Mouse (Mus musculus) heart, adult 2 months (tissue): ENCODE measurements around the gene Ubn2. TPM values are rescaled to one million over a fixed set of nuclear protein-coding genes. Genes with fewer than 3 reads are reported as not detected.
A peak's percentile ranks its signal among the peaks of the same experiment; 100 is the strongest.
"Not testable (repeated sequence)": the region's sequence is repeated elsewhere in the genome, so short reads cannot be mapped to it uniquely, and the experiment has no call there.

Experiments
- DNase-seq, 2 experiments: peaks; one replicate each; pipeline ENCODE4 v3.0.0; 2021
- H3K27ac ChIP-seq: fragments of 200-600 bp; 2 replicates; pipeline ENCODE4 v1.8.1; 2022
- H3K27me3 ChIP-seq: fragments of 200-500 bp; 2 replicates; pipeline ENCODE4 v1.6.1; 2012; ENCODE audit warnings: mild to moderate bottlenecking, low read length, inconsistent platforms, mixed read lengths; ENCODE audit not compliant: control insufficient read depth, insufficient read depth
- H3K36me3 ChIP-seq: fragments of 200-500 bp; 2 replicates; pipeline ENCODE4 v1.6.1; 2012; ENCODE audit warnings: low read length, inconsistent platforms; ENCODE audit not compliant: control insufficient read depth, insufficient read depth
- H3K4me1 ChIP-seq: fragments of 200-500 bp; 2 replicates; pipeline ENCODE4 v1.6.1; 2011; ENCODE audit warnings: low read length; ENCODE audit not compliant: control insufficient read depth, insufficient read depth
- H3K4me3 ChIP-seq: fragments of 200-600 bp; 2 replicates; pipeline ENCODE4 v1.8.1; 2022
- H3K79me2 ChIP-seq: fragments of 200-500 bp; replicated peaks from 2 replicates; pipeline ENCODE4 v1.6.1; 2012; ENCODE audit warnings: mild to moderate bottlenecking, inconsistent platforms, low read length, moderate library complexity, mixed read lengths; ENCODE audit not compliant: control insufficient read depth, insufficient read depth
- H3K9ac ChIP-seq: fragments of 200-500 bp; 2 replicates; pipeline ENCODE4 v1.6.1; 2012; ENCODE audit warnings: low read depth, mild to moderate bottlenecking, control low read depth, inconsistent platforms, low read length, mixed read lengths
- CTCF ChIP-seq: fragments of 200-600 bp; IDR thresholded peaks from 2 replicates; pipeline ENCODE4 v1.8.1; 2022; ENCODE audit warnings: antibody characterized with exemption, mild to moderate bottlenecking, moderate library complexity
- EP300 ChIP-seq: fragments of 200-500 bp; IDR thresholded peaks from 2 replicates; pipeline ENCODE4 v1.6.1; 2011; ENCODE audit warnings: low read depth, low read length, control low read depth; ENCODE audit not compliant: insufficient read depth
- POLR2A ChIP-seq: fragments of 200-500 bp; IDR thresholded peaks from 2 replicates; pipeline ENCODE4 v1.6.1; 2011; ENCODE audit warnings: mild to moderate bottlenecking, low read depth, low read length, control low read depth; ENCODE audit not compliant: insufficient read depth
- WGBS: fragments of 180-500 bp; shearing (Covaris S2); methylation state at CpG from one replicate; pipeline ENCODE4 v1.1.7; 2018; 5-methylcytosine and 5-hydroxymethylcytosine counted together
- intact Hi-C: fragments of 180-260 bp; cut with DNase I; formaldehyde crosslinking; loops from one replicate; pipeline ENCODE4 v1.15.1; 2025
- polyA plus RNA-seq: library from polyadenylated mRNA; depleted of rRNA; stranded (reverse); fragments of >200 nt; gene quantifications from 2 replicates; pipeline ENCODE4 v1.2.3, GENCODE M21; 2012
- total RNA-seq, 2 experiments: library from RNA; stranded (reverse); gene quantifications; 2 replicates each; pipeline ENCODE4 v1.2.3; 2021

Ubn2 gene
- total and polyA plus RNA-seq, 3 experiments: 5.1 to 24.7 (median 23.2) TPM

DNA sequence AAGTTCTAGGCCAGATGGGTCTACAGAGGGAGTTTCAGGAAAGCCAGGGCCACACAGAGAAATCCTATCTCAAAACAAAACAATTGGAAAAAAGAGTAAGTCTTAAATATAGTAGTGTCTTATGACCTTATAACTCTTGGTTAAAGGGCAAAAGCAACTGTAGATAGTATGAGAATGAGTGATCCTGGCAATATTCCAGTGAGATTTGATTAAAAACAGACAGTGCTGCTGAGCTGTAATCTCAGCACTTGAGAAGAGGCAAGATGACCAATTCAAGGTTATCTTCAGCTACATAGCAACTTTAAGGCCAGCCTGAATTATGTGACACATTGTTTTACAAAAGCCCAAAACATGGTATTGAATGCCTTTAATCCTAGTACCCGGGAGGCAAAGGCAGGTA is 114.0 kb downstream of the Ubn2 start:
- H3K36me3 ChIP-seq: peaks cover 2% of the 10 kb centered on the region; the same call in 1 of the 2 replicates
- 39% methylated on average over 1 of the region's 1 CpGs for WGBS
- peaks cover 2% of the 10 kb centered on the region; the same call in 1 of the 2 replicates for H3K4me1 ChIP-seq
- H3K9ac ChIP-seq: no peak overlapping the region
- no peak overlapping the region for H3K4me3 ChIP-seq
- intact Hi-C loops: no loop called here
- peak overlapping the region; percentile 21 for H3K27ac ChIP-seq
- no peak for DNase-seq
- H3K79me2 ChIP-seq: no peaks in the 10 kb centered on the region
- no peaks in the 10 kb centered on the region for H3K27me3 ChIP-seq
- TF ChIP-seq EP300 (no peak), POLR2A (no peak), CTCF (no peak)

DNA sequence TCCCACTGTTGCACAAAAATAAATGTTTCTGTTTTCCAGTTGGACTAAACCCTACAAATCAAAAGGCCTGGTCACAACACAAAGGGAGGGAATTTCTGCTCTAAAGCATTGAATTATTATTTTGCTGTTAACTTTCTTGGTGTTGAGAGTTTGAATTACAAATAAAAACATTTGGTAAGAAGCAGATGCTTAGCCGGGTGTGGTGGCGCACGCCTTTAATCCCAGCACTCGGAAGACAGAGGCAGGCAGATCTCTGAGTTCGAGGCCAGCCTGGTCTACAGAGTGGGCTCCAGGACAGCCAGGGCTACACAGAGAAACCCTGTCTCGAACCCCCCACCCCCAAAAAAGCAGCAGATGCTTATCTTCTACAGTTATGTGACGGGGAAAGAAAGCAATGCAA is 114.8 kb downstream of the Ubn2 start:
- H3K36me3 ChIP-seq, DNase-seq, intact Hi-C loops, H3K27me3 ChIP-seq, H3K79me2 ChIP-seq, H3K4me3 ChIP-seq, H3K4me1 ChIP-seq, H3K27ac ChIP-seq, H3K9ac ChIP-seq: not testable (repeated sequence)
- 96% methylated on average over 7 of the region's 7 CpGs for WGBS

DNA sequence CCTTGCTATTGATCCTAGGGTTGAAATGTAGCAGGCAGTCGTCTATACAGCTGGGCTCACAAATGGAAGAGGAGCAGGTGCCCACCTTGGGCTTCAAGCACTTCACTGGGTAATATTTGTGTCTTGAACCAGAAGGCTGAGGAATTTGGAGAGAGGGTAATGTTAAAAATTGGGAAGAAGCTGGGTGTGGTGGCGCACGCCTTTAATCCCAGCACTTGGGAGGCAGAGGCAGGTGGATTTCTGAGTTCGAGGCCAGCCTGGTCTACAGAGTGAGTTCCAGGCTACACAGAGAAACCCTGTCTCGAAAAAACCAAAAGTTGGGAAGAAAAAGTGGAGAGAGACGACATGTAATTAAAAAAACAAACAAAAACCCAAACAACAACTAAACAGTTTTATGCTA is 116.1 kb downstream of the Ubn2 start:
- Histone ChIP-seq H3K4me3 (peak overlapping the region; percentile 64), H3K27ac (peak overlapping the region; percentile 97), H3K9ac (peak overlapping the region; percentile 41; the same call in 1 of the 2 replicates)
- H3K79me2 ChIP-seq, DNase-seq, H3K4me1 ChIP-seq, H3K27me3 ChIP-seq, H3K36me3 ChIP-seq: not testable (repeated sequence)
- intact Hi-C loops: loop anchor here (1.0 kb wide), 1 partner anchor 16 kb away; no protein-coding TSS in a partner anchor
- WGBS: 74% methylated on average over 6 of the region's 6 CpGs

DNA sequence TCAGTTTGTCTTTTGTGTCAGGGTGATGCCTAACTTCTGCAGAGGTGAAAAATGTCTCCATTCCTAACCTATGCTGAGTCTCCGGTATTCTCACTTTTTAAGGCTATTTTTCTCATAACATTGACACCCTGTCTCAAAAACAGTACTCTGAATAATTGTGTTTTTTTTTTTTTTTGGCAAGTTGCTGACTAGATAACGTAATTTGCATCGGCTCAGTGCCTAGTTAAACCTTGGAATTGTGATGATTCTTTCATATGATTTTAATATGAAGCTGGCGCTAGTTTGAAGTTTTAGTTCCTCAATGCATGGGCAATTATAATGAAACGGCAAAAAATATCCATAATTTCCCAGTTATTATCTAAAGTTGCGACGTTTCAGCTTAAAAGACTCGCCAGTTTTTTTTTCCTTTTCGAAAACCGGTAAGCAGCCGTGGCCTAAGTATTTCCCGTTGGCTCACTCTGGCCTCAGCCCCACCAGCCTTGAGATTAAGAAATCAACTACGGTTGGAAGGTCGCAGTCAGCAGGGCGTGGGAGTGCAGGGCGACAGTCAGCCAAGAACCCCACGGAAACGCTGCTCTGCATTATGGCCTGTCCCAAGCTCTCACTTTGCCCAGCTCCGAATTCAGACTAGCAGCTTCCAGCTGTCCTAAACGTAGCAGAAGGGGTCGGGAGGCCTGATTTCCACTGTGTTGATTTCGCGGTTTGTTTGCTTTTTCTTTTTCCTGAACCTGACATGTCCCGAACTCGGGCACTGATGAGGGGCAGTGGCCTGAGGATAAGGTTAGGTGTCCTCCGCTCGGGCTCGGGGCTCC is 116.7 kb downstream of the Ubn2 start:
- peak overlapping the region; percentile 97 for H3K27ac ChIP-seq
- peaks cover 3% of the 10 kb centered on the region for H3K79me2 ChIP-seq
- under 1% methylated on average over 28 of the region's 28 CpGs for WGBS
- H3K36me3 ChIP-seq: peaks cover 10% of the 10 kb centered on the region
- peaks cover 4% of the 10 kb centered on the region for H3K4me1 ChIP-seq
- peak in 1 of 2 experiments; percentile 88 for DNase-seq
- H3K27me3 ChIP-seq: no peaks in the 10 kb centered on the region
- TF ChIP-seq POLR2A: peak; percentile 76
- TF ChIP-seq EP300: no peak
- TF ChIP-seq CTCF: no peak
- peak overlapping the region; percentile 64 for H3K4me3 ChIP-seq
- peak overlapping the region; percentile 87 for H3K9ac ChIP-seq
- intact Hi-C loops: loop anchor here (1.0 kb wide), 1 partner anchor 16 kb away; no protein-coding TSS in a partner anchor

DNA sequence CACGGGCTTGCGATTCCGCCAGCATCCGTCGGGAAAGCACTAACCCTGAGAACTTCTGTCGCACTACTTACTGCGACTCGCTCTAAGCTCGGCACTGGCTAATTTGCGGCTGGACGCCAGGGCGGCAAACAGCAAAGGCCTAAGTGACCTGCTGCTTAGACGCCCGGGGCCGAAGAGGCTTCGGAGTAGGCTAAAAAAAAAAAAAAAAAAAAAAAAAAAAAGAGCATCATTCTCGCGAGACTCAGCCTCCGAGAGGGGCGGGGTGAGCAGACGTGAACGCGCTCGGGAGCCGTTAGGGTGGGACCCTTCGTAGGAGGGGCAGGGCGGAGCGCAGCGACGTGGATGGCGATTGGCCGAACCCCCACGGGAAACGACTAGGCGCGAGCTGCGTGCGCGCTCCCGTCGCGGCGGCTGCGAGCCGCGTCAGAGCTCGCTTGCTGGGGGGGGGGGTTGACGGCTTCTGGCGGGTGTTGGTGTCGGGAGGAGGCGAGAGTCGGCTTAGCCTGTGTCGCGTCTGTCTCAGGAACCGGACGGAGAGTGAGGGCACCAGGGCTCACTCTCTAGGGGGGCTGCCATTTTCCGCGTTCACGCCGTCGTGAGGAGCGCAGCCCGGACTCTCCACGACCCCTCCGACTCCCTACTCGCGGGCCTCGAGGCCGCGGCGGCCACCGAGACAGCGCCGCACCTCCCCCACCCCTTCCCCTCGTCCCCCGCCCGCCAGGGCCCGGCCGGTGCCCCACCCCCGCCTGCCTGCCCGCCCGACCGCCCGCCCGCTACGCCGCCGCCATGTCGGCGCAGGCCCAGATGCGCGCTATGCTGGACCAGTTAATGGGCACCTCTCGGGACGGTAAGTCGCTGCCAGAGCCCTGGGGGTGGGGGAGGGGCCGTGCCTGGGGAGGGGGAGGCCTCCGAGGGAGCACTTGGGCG is 117.6 kb downstream of the Ubn2 start, which contains the start of gene Luc7l2:
Luc7l2 (plus strand) TSS at position 273 of the 927 bp plus-strand sequence.
- no peaks in the 10 kb centered on the region for H3K27me3 ChIP-seq
- peak within 1 kb of the TSS; percentile 97 for H3K27ac ChIP-seq
- peaks cover 15% of the 10 kb centered on the region for H3K36me3 ChIP-seq
- H3K79me2 ChIP-seq: peaks cover 3% of the 10 kb centered on the region
- peaks cover 4% of the 10 kb centered on the region for H3K4me1 ChIP-seq
- peak within 1 kb of the TSS; percentile 64 for H3K4me3 ChIP-seq
- peak within 1 kb of the TSS; percentile 88 for H3K9ac ChIP-seq
- TF ChIP-seq POLR2A (peak; percentile 77), EP300 (no peak; the same call in 1 of the 2 replicates), CTCF (no peak)
- intact Hi-C loops: no loop called here
- peak; percentile 94 to 97 for DNase-seq
- WGBS: under 1% methylated on average over 94 of the region's 98 CpGs
